1 mouse cellular context compared by ENCODE assay signal in genomic region chr4:35561303-35561702, GRCm38 (mm10).
TF ChIP-seq lines count a peak whose summit lies in the region.

No protein-coding gene starts in this region.

TF ChIP-seq in MEL, 35 proteins besides CTCF, POLR2A, EP300 and RAD21 (continued from another document):
- TF ChIP-seq ETS1 (IDR thresholded peaks at IDR 0.05; ENCODE audit: low read depth, low read length): peak; percentile 28; the same call in 1 of the 2 replicates
